Mouse (Mus musculus) neutrophil, adult 65 days (primary cell): Measurements from ENCODE around the gene Vmn1r236. TPM values are rescaled to one million over a fixed set of nuclear protein-coding genes. Genes with fewer than 3 reads are reported as not detected.

ENCODE experiments used
- total RNA-seq: library from RNA; stranded (reverse); gene quantifications from 2 replicates; pipeline ENCODE4 v1.2.4, GENCODE M21; 2023

The Vmn1r236 gene
- not detected in 2 replicates for total RNA-seq

GRCm38 (mm10) chr17:21282642-21283041 lies at the start of gene Vmn1r236:
TSS of gene Vmn1r236 (plus strand) at chr17:21282942.

GRCm38 (mm10) chr17:21256111-21256510 lies 26.6 kb upstream of the Vmn1r236 start, which contains the start of gene Vmn1r235:
TSS of gene Vmn1r235 (plus strand) at chr17:21256411.

GRCm38 (mm10) chr17:21311565-21311964 lies 28.8 kb downstream of the Vmn1r236 start, which contains the start of gene Vmn1r237:
TSS of gene Vmn1r237 (plus strand) at chr17:21311865.

Other genes with a start within 250 kb of the Vmn1r236 start
- gene Vmn1r234, start 56.9 kb upstream of the Vmn1r236 start, total RNA-seq, result not detected in 2 replicates
- not detected in 2 replicates for gene Vmn1r235, start 26.5 kb upstream of the Vmn1r236 start, total RNA-seq
- not detected in 2 replicates for gene Vmn1r237, start 28.9 kb downstream of the Vmn1r236 start, total RNA-seq
- 1.6 and 1.7 TPM in 2 replicates for gene Zfp677, start 100.8 kb downstream of the Vmn1r236 start, total RNA-seq
- 0.39 and 0.73 TPM in 2 replicates for gene Zfp54, start 140.3 kb downstream of the Vmn1r236 start, total RNA-seq
- 17.3 and 19.3 TPM in 2 replicates for gene Zfp51, start 167.4 kb downstream of the Vmn1r236 start, total RNA-seq
- 11.1 and 15.1 TPM in 2 replicates for gene Zfp53, start 206.1 kb downstream of the Vmn1r236 start, total RNA-seq